Mouse (Mus musculus): Measurements from ENCODE around the gene Fhit.

The Fhit gene

GRCm38 (mm10) chr14:10139311-10139710 is 1022.5 kb downstream of the Fhit start:
- no peak for DNase-seq (ENCODE audit: low read depth, low spot score)

GRCm38 (mm10) chr14:10133873-10134272 is 1028.0 kb downstream of the Fhit start:
- DNase-seq (ENCODE audit: low read depth, low spot score): no peak

- DNase-seq (ENCODE audit: low read depth, low spot score): no peak
Measured at GRCm38 (mm10) chr14:10129675-10130074, 1032.2 kb downstream of the Fhit start.

GRCm38 (mm10) chr14:10129088-10129487 is 1032.7 kb downstream of the Fhit start:
- DNase-seq (ENCODE audit: low read depth, low spot score): no peak

GRCm38 (mm10) chr14:10126536-10126935 is 1035.3 kb downstream of the Fhit start:
- DNase-seq (ENCODE audit: low read depth, low spot score): no peak

- DNase-seq (ENCODE audit: low read depth, low spot score): no peak
Measured at GRCm38 (mm10) chr14:10122176-10122575, 1039.7 kb downstream of the Fhit start.

- no peak for DNase-seq (ENCODE audit: low read depth, low spot score)
Measured at GRCm38 (mm10) chr14:10096236-10096635, 1065.6 kb downstream of the Fhit start.

- DNase-seq (ENCODE audit: low read depth, low spot score): no peak
Measured at GRCm38 (mm10) chr14:10079062-10079461, 1082.8 kb downstream of the Fhit start.

- DNase-seq (ENCODE audit: low read depth, low spot score): no peak
Measured at GRCm38 (mm10) chr14:10049947-10050346, 1111.9 kb downstream of the Fhit start.

- DNase-seq (ENCODE audit: low read depth, low spot score): no peak
Measured at GRCm38 (mm10) chr14:10047123-10047783, 1114.6 kb downstream of the Fhit start.

GRCm38 (mm10) chr14:10046336-10047122 is 1115.3 kb downstream of the Fhit start:
- DNase-seq (ENCODE audit: low read depth, low spot score): no peak

- no peak for DNase-seq (ENCODE audit: low read depth, low spot score)
Measured at GRCm38 (mm10) chr14:10038021-10038420, 1123.8 kb downstream of the Fhit start.

GRCm38 (mm10) chr14:10036685-10037215 is 1125.1 kb downstream of the Fhit start:
- DNase-seq (ENCODE audit: low read depth, low spot score): no peak

- no peak for DNase-seq (ENCODE audit: low read depth, low spot score)
Measured at GRCm38 (mm10) chr14:10035682-10036081, 1126.2 kb downstream of the Fhit start.

- no peak for DNase-seq (ENCODE audit: low read depth, low spot score)
Measured at GRCm38 (mm10) chr14:10035270-10035669, 1126.6 kb downstream of the Fhit start.

GRCm38 (mm10) chr14:10023382-10023781 is 1138.5 kb downstream of the Fhit start:
- no peak for DNase-seq (ENCODE audit: low read depth, low spot score)

GRCm38 (mm10) chr14:10022304-10022703 is 1139.5 kb downstream of the Fhit start:
- DNase-seq (ENCODE audit: low read depth, low spot score): no peak

- no peak for DNase-seq (ENCODE audit: low read depth, low spot score)
Measured at GRCm38 (mm10) chr14:10020400-10021140, 1141.3 kb downstream of the Fhit start.

GRCm38 (mm10) chr14:10013817-10014266 is 1148.0 kb downstream of the Fhit start:
- DNase-seq (ENCODE audit: low read depth, low spot score): no peak

- no peak for DNase-seq (ENCODE audit: low read depth, low spot score)
Measured at GRCm38 (mm10) chr14:10013003-10013816, 1148.6 kb downstream of the Fhit start.

- no peak for DNase-seq (ENCODE audit: low read depth, low spot score)
Measured at GRCm38 (mm10) chr14:10006278-10006677, 1155.6 kb downstream of the Fhit start.

All from retina, adult 2 months (tissue).